23 mouse cellular contexts compared by ENCODE assay signal in the genomic region with DNA sequence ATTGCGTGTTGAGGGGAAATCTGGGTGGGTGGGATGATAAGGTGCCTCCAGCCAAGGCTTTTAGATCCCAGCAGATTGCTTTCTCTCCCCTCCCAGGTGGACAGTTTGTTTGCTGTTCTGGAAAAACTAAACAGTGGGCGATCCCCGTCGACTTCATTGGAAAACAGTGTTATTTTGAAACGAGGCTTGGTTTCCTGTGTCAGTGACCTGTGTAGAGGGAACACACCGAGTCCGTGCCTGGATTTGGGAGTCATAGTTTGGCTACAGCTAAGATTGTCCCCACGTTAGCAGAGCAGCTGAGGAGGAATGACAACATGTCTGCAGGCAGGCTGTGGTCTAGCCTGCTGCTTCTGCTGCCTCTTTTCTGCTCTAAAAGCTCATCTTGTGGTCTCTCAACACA. TPM values are rescaled to one million over a fixed set of nuclear protein-coding genes. Genes with fewer than 3 reads are reported as not detected.
DNase-seq lines count a peak whose midpoint lies in the region; ATAC-seq and TF ChIP-seq lines count a peak whose summit lies in the region.
"Had no signal": no experiment of that assay in that cellular context is flagged by ENCODE, and none has a peak within 500 bp of the region (broad histone marks: within the 10 kb centered on the region; RNA-seq: fewer than 3 reads in every experiment).

No protein-coding gene starts in this region.

- H3K4me1 ChIP-seq in liver, adult 2 months (ENCODE audit: control insufficient read depth, insufficient read depth, low read length), result peaks cover 9% of the 10 kb centered on the region; the same call in 1 of the 2 replicates
- H3K4me1 ChIP-seq in liver, embryonic 11.5 days (replicated peaks; ENCODE audit: control insufficient read depth, insufficient read depth, low read length), result peaks cover under 1% of the 10 kb centered on the region; the same call in 1 of the 2 replicates
- H3K4me1 ChIP-seq in testis, adult 2 months (ENCODE audit: control insufficient read depth, insufficient read depth, low read length), result peaks cover 5% of the 10 kb centered on the region
- H3K4me1 ChIP-seq in liver, embryonic 16.5 days (ENCODE audit: control insufficient read depth, low read depth, low read length), result no peaks in the 10 kb centered on the region
- H3K4me1 ChIP-seq: heart, embryonic 10.5 days had no signal

- H3K79me2 ChIP-seq in liver, adult 2 months (ENCODE audit: control insufficient read depth, insufficient read depth, low read length), result peaks cover 13% of the 10 kb centered on the region; the same call in 1 of the 2 replicates

- DNase-seq in liver, adult 2 months (ENCODE audit: extremely low read depth, low read depth, low spot score), result peak; percentile 92
- no peak for DNase-seq in liver, embryonic 11.5 days (ENCODE audit: low spot score)
- DNase-seq in testis, postnatal 14 days (ENCODE audit: low spot score), result no peak
- no peak for DNase-seq in thymus, postnatal 36 days
- DNase-seq in gastrocnemius, postnatal 4 days (ENCODE audit: low spot score in 2 of 2), result no peak
- DNase-seq: B cell, adult 2 months; cerebellum, adult 11 months; embryo, embryonic 11 days; gastrocnemius, postnatal 25 days; heart, adult 2 months; heart, postnatal 14 days; heart, postnatal 4 days had no signal

- H3K9ac ChIP-seq in liver, adult 2 months (ENCODE audit: low read depth, low read length), result peak overlapping the region; percentile 95
- no peak overlapping the region for H3K9ac ChIP-seq in liver, embryonic 11.5 days (ENCODE audit: low read depth, low read length)
- peak overlapping the region; percentile 24; the same call in 1 of the 2 replicates for H3K9ac ChIP-seq in liver, embryonic 16.5 days (ENCODE audit: low read depth, low read length)
- H3K9ac ChIP-seq: embryonic facial prominence, embryonic 13.5 days; forebrain, embryonic 12.5 days; forebrain, embryonic 15.5 days; heart, embryonic 13.5 days; hindbrain, embryonic 14.5 days had no signal

- TF ChIP-seq CTCF in liver, adult 2 months (IDR thresholded peaks at IDR 0.05; ENCODE audit: low read depth, low read length), result no peak
- TF ChIP-seq CTCF in testis, adult 2 months (IDR thresholded peaks at IDR 0.05; ENCODE audit: control insufficient read depth, insufficient read depth, insufficient replicate concordance, low read depth, low read length), result no peak

- peak overlapping the region; percentile 75 for H3K4me3 ChIP-seq in liver, adult 2 months (ENCODE audit: insufficient read depth, low read depth, low read length)
- H3K4me3 ChIP-seq in liver, embryonic 11.5 days (ENCODE audit: low read depth, low read length), result no peak overlapping the region
- peak overlapping the region; percentile 7 for H3K4me3 ChIP-seq in testis, adult 2 months (ENCODE audit: control insufficient read depth, low read depth, low read length)
- H3K4me3 ChIP-seq in liver, embryonic 16.5 days (ENCODE audit: low read depth, low read length), result peak overlapping the region; percentile 35
- H3K4me3 ChIP-seq: embryonic facial prominence, embryonic 10.5 days; embryonic facial prominence, embryonic 13.5 days; erythroblast, embryonic 14.5 days; forebrain, embryonic 12.5 days; forebrain, embryonic 15.5 days; heart, adult 2 months; heart, embryonic 10.5 days; heart, embryonic 13.5 days had no signal

- peak; percentile 57; the same call in 1 of the 2 replicates for TF ChIP-seq POLR2A in liver, adult 2 months (IDR thresholded peaks at IDR 0.05; ENCODE audit: extremely low read depth, insufficient read depth, low read length)
- TF ChIP-seq POLR2A in testis, adult 2 months (IDR thresholded peaks at IDR 0.05; ENCODE audit: control insufficient read depth, low read depth, low read length), result no peak

- peaks cover 3% of the 10 kb centered on the region; the same call in 1 of the 2 replicates for H3K36me3 ChIP-seq in liver, adult 2 months (ENCODE audit: control insufficient read depth, insufficient read depth, low read length)
- no peaks in the 10 kb centered on the region for H3K36me3 ChIP-seq in liver, embryonic 11.5 days (ENCODE audit: control insufficient read depth, insufficient read depth, low read length)
- H3K36me3 ChIP-seq in testis, adult 2 months (ENCODE audit: control insufficient read depth, insufficient read depth, low read length), result no peaks in the 10 kb centered on the region
- H3K36me3 ChIP-seq in liver, embryonic 16.5 days (ENCODE audit: control insufficient read depth, insufficient read depth), result no peaks in the 10 kb centered on the region
- H3K36me3 ChIP-seq: embryonic facial prominence, embryonic 10.5 days; embryonic facial prominence, embryonic 13.5 days; forebrain, embryonic 12.5 days; forebrain, embryonic 15.5 days; heart, embryonic 10.5 days; heart, embryonic 13.5 days had no signal

- 9% methylated on average over 8 of the region's 8 CpGs for WGBS in liver, adult 2 months
- WGBS in liver, embryonic 11.5 days, result 63% methylated on average over 8 of the region's 8 CpGs
- WGBS in liver, embryonic 16.5 days (ENCODE audit: insufficient replicate concordance), result 45% methylated on average over 8 of the region's 8 CpGs

- H3K27ac ChIP-seq in liver, adult 2 months (replicated peaks; ENCODE audit: insufficient read depth, low read depth, low read length), result peak overlapping the region; percentile 99
- H3K27ac ChIP-seq in liver, embryonic 11.5 days (ENCODE audit: low read depth, low read length), result no peak overlapping the region
- no peak overlapping the region for H3K27ac ChIP-seq in testis, adult 2 months (ENCODE audit: control insufficient read depth, insufficient read depth, low read depth, low read length)
- H3K27ac ChIP-seq in liver, embryonic 16.5 days (ENCODE audit: low read length), result peak overlapping the region; percentile 75
- H3K27ac ChIP-seq: embryonic facial prominence, embryonic 10.5 days; embryonic facial prominence, embryonic 13.5 days; forebrain, embryonic 12.5 days; forebrain, embryonic 15.5 days; heart, adult 2 months; heart, embryonic 10.5 days; heart, embryonic 13.5 days; hindbrain, embryonic 14.5 days; hindbrain, postnatal 0 days had no signal

- ATAC-seq in liver, embryonic 11.5 days (replicated peaks; ENCODE audit: low FRiP score), result no peak
- peak; percentile 44; the same call in 1 of the 2 replicates for ATAC-seq in liver, embryonic 16.5 days (ENCODE audit: low read depth)
- ATAC-seq: forebrain, embryonic 15.5 days had no signal

- H3K9me3 ChIP-seq in liver, embryonic 11.5 days (ENCODE audit: control insufficient read depth, low read length), result no peaks in the 10 kb centered on the region
- no peaks in the 10 kb centered on the region for H3K9me3 ChIP-seq in liver, embryonic 16.5 days (replicated peaks; ENCODE audit: control insufficient read depth, low read length)
- H3K9me3 ChIP-seq: embryonic facial prominence, embryonic 10.5 days; embryonic facial prominence, embryonic 13.5 days; forebrain, embryonic 12.5 days; forebrain, embryonic 15.5 days; heart, embryonic 10.5 days; heart, embryonic 13.5 days had no signal

- H3K4me2 ChIP-seq in liver, embryonic 11.5 days, result no peak overlapping the region
- peak overlapping the region; percentile 44 for H3K4me2 ChIP-seq in liver, embryonic 16.5 days (ENCODE audit: low read depth, low read length)
- H3K4me2 ChIP-seq: embryonic facial prominence, embryonic 13.5 days; forebrain, embryonic 12.5 days; forebrain, embryonic 15.5 days; heart, embryonic 13.5 days; hindbrain, embryonic 14.5 days had no signal

- H3K27me3 ChIP-seq in liver, adult 2 months (ENCODE audit: control insufficient read depth, insufficient read depth, low read length), result no peaks in the 10 kb centered on the region
- peaks cover 3% of the 10 kb centered on the region for H3K27me3 ChIP-seq in liver, embryonic 11.5 days (replicated peaks; ENCODE audit: control insufficient read depth, insufficient read depth, low read length)
- no peaks in the 10 kb centered on the region for H3K27me3 ChIP-seq in testis, adult 2 months (ENCODE audit: control insufficient read depth, insufficient read depth, low read length)
- H3K27me3 ChIP-seq in liver, embryonic 16.5 days (ENCODE audit: control insufficient read depth, insufficient read depth, low read depth, low read length), result peaks cover 5% of the 10 kb centered on the region
- H3K27me3 ChIP-seq: embryonic facial prominence, embryonic 13.5 days; forebrain, embryonic 15.5 days; heart, embryonic 13.5 days had no signal

RNA-seq across cellular contexts. Expression of gene Gpld1, which starts 0.4 kb away (rescaled TPM):
- total RNA-seq in liver, adult 2 months (2014; rRNA removed), result 154 and 156 TPM in 2 replicates
- 88.4 and 88.9 TPM in 2 replicates for polyA plus RNA-seq in liver, adult 2 months (2012; rRNA removed)
- 0.48 and 0.61 TPM in 2 replicates for polyA plus RNA-seq in liver, embryonic 11.5 days (2014; fragmentation: Nextera tagmentation; extraction: Ambion mirVana)
- polyA plus RNA-seq in testis, adult 2 months (2012; rRNA removed), result 1.3 TPM in 2 replicates
- polyA plus RNA-seq in liver, embryonic 16.5 days (2015; fragmentation: Nextera tagmentation; extraction: Ambion mirVana), result 20.5 and 24.5 TPM in 2 replicates
- 1 to 10 TPM; 1.1 to 1.3 TPM for total RNA-seq in gastrocnemius, postnatal 4 days (2021)
- polyA plus RNA-seq: erythroblast, embryonic 14.5 days had no signal

RNA-seq across cellular contexts. Expression of gene Aldh5a1, which starts 5.8 kb away (rescaled TPM):
- 15.0 and 18.9 TPM in 2 replicates for total RNA-seq in liver, adult 2 months (2014; rRNA removed)
- 15.2 and 19.8 TPM in 2 replicates for polyA plus RNA-seq in liver, adult 2 months (2012; rRNA removed)
- polyA plus RNA-seq in liver, embryonic 11.5 days (2014; fragmentation: Nextera tagmentation; extraction: Ambion mirVana), result 4.0 and 4.3 TPM in 2 replicates
- polyA plus RNA-seq in testis, adult 2 months (2012; rRNA removed), result 0.58 and 0.83 TPM in 2 replicates
- polyA plus RNA-seq in liver, embryonic 16.5 days (2015; fragmentation: Nextera tagmentation; extraction: Ambion mirVana), result 3.7 and 4.3 TPM in 2 replicates
- 1 to 10 TPM; 4.3 to 4.5 TPM for total RNA-seq in gastrocnemius, postnatal 4 days (2021)
- polyA plus RNA-seq: erythroblast, embryonic 14.5 days had no signal

Comparison
In these comparisons a context has a peak if more than half of its experiments do, and no peak if none do; other contexts are left out.
1. H3K27ac ChIP-seq: peak in liver, adult 2 months (single experiment) and liver, embryonic 16.5 days (single experiment); none in liver, embryonic 11.5 days (single experiment) and testis, adult 2 months (single experiment).